Mouse (Mus musculus): ENCODE data around the gene Il12a. TPM values are rescaled to one million over a fixed set of nuclear protein-coding genes. Genes with fewer than 3 reads are reported as not detected.

The Il12a gene
- polyA plus RNA-seq, 1 experiment from 2014 or later: 0.30 TPM

GRCm38 (mm10) chr3:68695321-68695720, 4.9 kb downstream of the Il12a start:
- no peak for ATAC-seq (ENCODE audit: insufficient read depth)
- Histone ChIP-seq H3K4me2 (no peak overlapping the region), H3K27ac (ENCODE audit: low read depth) (no peak overlapping the region), H3K9ac (no peak overlapping the region), H3K36me3 (ENCODE audit: insufficient read depth) (no peaks in the 10 kb centered on the region), H3K4me3 (ENCODE audit: low read depth, low read length) (no peak overlapping the region), H3K4me1 (ENCODE audit: insufficient read depth) (no peaks in the 10 kb centered on the region), H3K27me3 (ENCODE audit: insufficient read depth, low read length) (no peaks in the 10 kb centered on the region), H3K9me3 (ENCODE audit: low read depth, low read length) (no peaks in the 10 kb centered on the region)
- 92% methylated on average over 5 of the region's 5 CpGs for WGBS
- no peak for TF ChIP-seq CTCF (IDR thresholded peaks at IDR 0.05; ENCODE audit: low read depth)
- DNase-seq: no peak

- Histone ChIP-seq H3K36me3 (ENCODE audit: insufficient read depth) (no peaks in the 10 kb centered on the region), H3K27me3 (ENCODE audit: insufficient read depth, low read length) (no peaks in the 10 kb centered on the region), H3K9ac (no peak overlapping the region), H3K4me3 (ENCODE audit: low read depth, low read length) (no peak overlapping the region), H3K4me2 (no peak overlapping the region), H3K9me3 (ENCODE audit: low read depth, low read length) (no peaks in the 10 kb centered on the region), H3K4me1 (ENCODE audit: insufficient read depth) (no peaks in the 10 kb centered on the region), H3K27ac (ENCODE audit: low read depth) (no peak overlapping the region)
- DNase-seq (no peak), ATAC-seq (ENCODE audit: insufficient read depth) (no peak)
- TF ChIP-seq CTCF (IDR thresholded peaks at IDR 0.05; ENCODE audit: low read depth): no peak
- WGBS: 86% methylated on average over 3 of the region's 3 CpGs
Observed at GRCm38 (mm10) chr3:68696495-68697200, 6.2 kb downstream of the Il12a start.

- ATAC-seq (ENCODE audit: insufficient read depth): no peak
- no peaks in the 10 kb centered on the region for H3K4me1 ChIP-seq (ENCODE audit: insufficient read depth)
- H3K4me3 ChIP-seq (ENCODE audit: low read depth, low read length): no peak overlapping the region
- 85% methylated on average over 3 of the region's 3 CpGs for WGBS
- no peak overlapping the region for H3K9ac ChIP-seq
- DNase-seq: no peak
- H3K36me3 ChIP-seq (ENCODE audit: insufficient read depth): no peaks in the 10 kb centered on the region
- TF ChIP-seq CTCF (IDR thresholded peaks at IDR 0.05; ENCODE audit: low read depth): no peak
- no peaks in the 10 kb centered on the region for H3K9me3 ChIP-seq (ENCODE audit: low read depth, low read length)
- no peaks in the 10 kb centered on the region for H3K27me3 ChIP-seq (ENCODE audit: insufficient read depth, low read length)
- no peak overlapping the region for H3K4me2 ChIP-seq
- H3K27ac ChIP-seq (ENCODE audit: low read depth): no peak overlapping the region
Observed at GRCm38 (mm10) chr3:68698601-68699000, 8.2 kb downstream of the Il12a start.

GRCm38 (mm10) chr3:68700091-68700490, 9.6 kb downstream of the Il12a start:
- DNase-seq: no peak
- Histone ChIP-seq H3K27ac (ENCODE audit: low read depth) (no peak overlapping the region), H3K27me3 (ENCODE audit: insufficient read depth, low read length) (no peaks in the 10 kb centered on the region), H3K4me3 (ENCODE audit: low read depth, low read length) (no peak overlapping the region), H3K4me1 (ENCODE audit: insufficient read depth) (no peaks in the 10 kb centered on the region), H3K36me3 (ENCODE audit: insufficient read depth) (no peaks in the 10 kb centered on the region), H3K9me3 (ENCODE audit: low read depth, low read length) (no peaks in the 10 kb centered on the region), H3K9ac (no peak overlapping the region), H3K4me2 (no peak overlapping the region)
- TF ChIP-seq CTCF (IDR thresholded peaks at IDR 0.05; ENCODE audit: low read depth): no peak
- WGBS: 81% methylated on average over 4 of the region's 4 CpGs
- ATAC-seq (ENCODE audit: insufficient read depth): no peak

GRCm38 (mm10) chr3:68706307-68706706, 15.9 kb downstream of the Il12a start:
- Histone ChIP-seq H3K27me3 (ENCODE audit: insufficient read depth, low read length) (no peaks in the 10 kb centered on the region), H3K9me3 (ENCODE audit: low read depth, low read length) (no peaks in the 10 kb centered on the region), H3K27ac (ENCODE audit: low read depth) (no peak overlapping the region), H3K36me3 (ENCODE audit: insufficient read depth) (no peaks in the 10 kb centered on the region), H3K4me3 (ENCODE audit: low read depth, low read length) (no peak overlapping the region), H3K4me1 (ENCODE audit: insufficient read depth) (no peaks in the 10 kb centered on the region), H3K4me2 (no peak overlapping the region), H3K9ac (no peak overlapping the region)
- ATAC-seq (ENCODE audit: insufficient read depth): no peak
- no peak for DNase-seq
- no peak for TF ChIP-seq CTCF (IDR thresholded peaks at IDR 0.05; ENCODE audit: low read depth)
- WGBS: 84% methylated on average over 10 of the region's 10 CpGs

GRCm38 (mm10) chr3:68708230-68708629, 17.8 kb downstream of the Il12a start:
- Histone ChIP-seq H3K9ac (no peak overlapping the region), H3K4me1 (ENCODE audit: insufficient read depth) (no peaks in the 10 kb centered on the region), H3K4me2 (no peak overlapping the region), H3K9me3 (ENCODE audit: low read depth, low read length) (no peaks in the 10 kb centered on the region), H3K36me3 (ENCODE audit: insufficient read depth) (no peaks in the 10 kb centered on the region), H3K27me3 (ENCODE audit: insufficient read depth, low read length) (no peaks in the 10 kb centered on the region), H3K27ac (ENCODE audit: low read depth) (no peak overlapping the region), H3K4me3 (ENCODE audit: low read depth, low read length) (no peak overlapping the region)
- DNase-seq: peak; percentile 90
- peak; percentile 74 for TF ChIP-seq CTCF (IDR thresholded peaks at IDR 0.05; ENCODE audit: low read depth)
- 38% methylated on average over 8 of the region's 8 CpGs for whole genome bisulfite sequencing
- peak; percentile 21 for ATAC-seq (ENCODE audit: insufficient read depth)

- 43% methylated on average over 9 of the region's 9 CpGs for WGBS
- H3K9ac ChIP-seq: no peak overlapping the region
- H3K27ac ChIP-seq (ENCODE audit: low read depth): no peak overlapping the region
- no peak overlapping the region for H3K4me2 ChIP-seq
- H3K4me3 ChIP-seq (ENCODE audit: low read depth, low read length): no peak overlapping the region
- no peaks in the 10 kb centered on the region for H3K27me3 ChIP-seq (ENCODE audit: insufficient read depth, low read length)
- H3K36me3 ChIP-seq (ENCODE audit: insufficient read depth): no peaks in the 10 kb centered on the region
- H3K9me3 ChIP-seq (ENCODE audit: low read depth, low read length): no peaks in the 10 kb centered on the region
- H3K4me1 ChIP-seq (ENCODE audit: insufficient read depth): no peaks in the 10 kb centered on the region
- TF ChIP-seq CTCF (IDR thresholded peaks at IDR 0.05; ENCODE audit: low read depth): peak; percentile 92
- peak; percentile 85 for ATAC-seq (ENCODE audit: insufficient read depth)
- DNase-seq: peak; percentile 85
Observed at GRCm38 (mm10) chr3:68709198-68709797, 18.9 kb downstream of the Il12a start.

Data from lung, embryonic 14.5 days (tissue).